24 mouse cellular contexts compared by ENCODE assay signal in the genomic region with DNA sequence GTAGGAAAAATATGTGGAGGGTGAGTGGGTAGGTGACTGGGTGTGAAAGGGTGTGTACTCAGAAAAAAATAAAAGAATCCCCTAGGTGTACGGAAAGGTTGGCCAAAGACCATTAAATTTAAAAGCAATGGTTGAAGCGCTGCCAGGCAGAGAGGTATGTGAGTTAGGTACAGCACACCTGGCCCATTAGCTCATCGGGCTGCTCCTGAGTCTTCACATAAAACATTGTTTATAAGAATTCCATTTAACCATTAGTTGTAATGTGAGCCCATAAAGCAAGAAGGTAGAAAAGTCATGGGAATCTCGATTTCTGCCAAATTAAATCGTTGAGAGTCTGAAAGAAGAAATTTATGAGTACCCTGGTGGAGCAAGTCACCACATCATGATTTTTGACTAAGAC. TPM values are rescaled to one million over a fixed set of nuclear protein-coding genes. Genes with fewer than 3 reads are reported as not detected.
DNase-seq lines count a peak whose midpoint lies in the region; ATAC-seq and TF ChIP-seq lines count a peak whose summit lies in the region.
"Had no signal": no experiment of that assay in that cellular context is flagged by ENCODE, and none has a peak within 500 bp of the region (broad histone marks: within the 10 kb centered on the region; RNA-seq: fewer than 3 reads in every experiment).

No protein-coding gene starts in this region.

- no peaks in the 10 kb centered on the region for H3K4me1 ChIP-seq in embryonic facial prominence, embryonic 14.5 days (ENCODE audit: control insufficient read depth, insufficient read depth, low read length)
- H3K4me1 ChIP-seq in embryonic facial prominence, embryonic 10.5 days, result no peaks in the 10 kb centered on the region
- H3K4me1 ChIP-seq in limb, embryonic 13.5 days, result peaks cover 13% of the 10 kb centered on the region
- H3K4me1 ChIP-seq in limb, embryonic 10.5 days, result no peaks in the 10 kb centered on the region
- H3K4me1 ChIP-seq in limb, embryonic 14.5 days (ENCODE audit: control insufficient read depth, insufficient read depth, low read length), result 0 out of 2 replicates have a peak, but pooled peaks cover 2% of the 10 kb centered on the region
- H3K4me1 ChIP-seq: embryonic facial prominence, embryonic 13.5 days; forebrain, embryonic 13.5 days; forebrain, embryonic 15.5 days had no signal

- no peak for TF ChIP-seq POLR2A in limb, embryonic 14.5 days (IDR thresholded peaks at IDR 0.05; ENCODE audit: borderline replicate concordance, extremely low read depth, insufficient read depth, insufficient read length)

- H3K36me3 ChIP-seq in embryonic facial prominence, embryonic 14.5 days (ENCODE audit: control insufficient read depth, insufficient read depth, low read length), result no peaks in the 10 kb centered on the region
- H3K36me3 ChIP-seq in embryonic facial prominence, embryonic 10.5 days (replicated peaks), result no peaks in the 10 kb centered on the region
- no peaks in the 10 kb centered on the region for H3K36me3 ChIP-seq in limb, embryonic 13.5 days
- H3K36me3 ChIP-seq in limb, embryonic 10.5 days, result no peaks in the 10 kb centered on the region
- no peaks in the 10 kb centered on the region for H3K36me3 ChIP-seq in limb, embryonic 14.5 days (ENCODE audit: control insufficient read depth, insufficient read depth, low read length)
- H3K36me3 ChIP-seq: embryonic facial prominence, embryonic 13.5 days; forebrain, embryonic 15.5 days; G1E had no signal

- no peak overlapping the region for H3K9ac ChIP-seq in embryonic facial prominence, embryonic 14.5 days (ENCODE audit: low read depth, low read length)
- H3K9ac ChIP-seq in limb, embryonic 13.5 days, result no peak overlapping the region
- H3K9ac ChIP-seq in limb, embryonic 14.5 days (ENCODE audit: low read depth, low read length, severe bottlenecking), result no peak overlapping the region
- H3K9ac ChIP-seq: embryonic facial prominence, embryonic 13.5 days; forebrain, embryonic 13.5 days; forebrain, embryonic 15.5 days; forebrain, postnatal 0 days had no signal

- H3K4me2 ChIP-seq in embryonic facial prominence, embryonic 14.5 days (ENCODE audit: low read depth, low read length), result no peak overlapping the region
- H3K4me2 ChIP-seq in limb, embryonic 13.5 days (replicated peaks), result no peak overlapping the region
- no peak overlapping the region for H3K4me2 ChIP-seq in limb, embryonic 14.5 days (replicated peaks; ENCODE audit: low read depth, low read length, severe bottlenecking)
- H3K4me2 ChIP-seq: embryonic facial prominence, embryonic 13.5 days; forebrain, embryonic 13.5 days; forebrain, embryonic 15.5 days had no signal

- intact Hi-C loops in left cerebral cortex, postnatal 36 days (cut with DNase I), result no loop called here

- no peak overlapping the region for H3K27ac ChIP-seq in embryonic facial prominence, embryonic 14.5 days (replicated peaks; ENCODE audit: low read depth, low read length)
- H3K27ac ChIP-seq in embryonic facial prominence, embryonic 10.5 days (replicated peaks), result no peak overlapping the region
- no peak overlapping the region for H3K27ac ChIP-seq in limb, embryonic 13.5 days
- no peak overlapping the region for H3K27ac ChIP-seq in limb, embryonic 10.5 days
- no peak overlapping the region for H3K27ac ChIP-seq in limb, embryonic 14.5 days (replicated peaks; ENCODE audit: low read depth, low read length)
- H3K27ac ChIP-seq: embryonic facial prominence, embryonic 13.5 days; forebrain, embryonic 13.5 days; forebrain, embryonic 15.5 days had no signal

- WGBS in embryonic facial prominence, embryonic 14.5 days, result 74% methylated on average over 5 of the region's 5 CpGs
- 91% methylated on average over 5 of the region's 5 CpGs for WGBS in embryonic facial prominence, embryonic 10.5 days
- WGBS in limb, embryonic 13.5 days, result 28% methylated on average over 5 of the region's 5 CpGs
- WGBS in limb, embryonic 10.5 days, result 90% methylated on average over 5 of the region's 5 CpGs
- WGBS in limb, embryonic 14.5 days, result 22% methylated on average over 5 of the region's 5 CpGs

- no peak overlapping the region for H3K4me3 ChIP-seq in embryonic facial prominence, embryonic 14.5 days (ENCODE audit: low read depth, low read length)
- no peak overlapping the region for H3K4me3 ChIP-seq in embryonic facial prominence, embryonic 10.5 days
- no peak overlapping the region for H3K4me3 ChIP-seq in limb, embryonic 13.5 days
- no peak overlapping the region for H3K4me3 ChIP-seq in limb, embryonic 10.5 days
- no peak overlapping the region for H3K4me3 ChIP-seq in limb, embryonic 14.5 days (replicated peaks; ENCODE audit: low read length)
- H3K4me3 ChIP-seq: embryonic facial prominence, embryonic 13.5 days; forebrain, embryonic 13.5 days; forebrain, embryonic 15.5 days had no signal

- DNase-seq in embryonic facial prominence, embryonic 14.5 days (ENCODE audit: low spot score), result peak; percentile 40
- DNase-seq in embryonic facial prominence, embryonic 10.5 days (ENCODE audit: low spot score), result no peak
- no peak for DNase-seq in limb, embryonic 10.5 days (ENCODE audit: low spot score)
- DNase-seq in limb, embryonic 14.5 days (ENCODE audit: low spot score), result peak; percentile 57
- no peak for DNase-seq in left cerebral cortex, postnatal 36 days (ENCODE audit: low spot score in 2 of 2)
- DNase-seq: adrenal gland, adult 8-10 months; adrenal gland, postnatal 14 days; adrenal gland, postnatal 36 days; B cell, adult 2 months; cerebellum, adult 11-12 months; cerebellum, adult 2 months; cerebellum, adult 9-10 months; cerebellum, postnatal 10 days; cerebellum, postnatal 25 days; forebrain, postnatal 0 days had no signal

- no peaks in the 10 kb centered on the region for H3K27me3 ChIP-seq in embryonic facial prominence, embryonic 14.5 days (replicated peaks; ENCODE audit: control insufficient read depth, insufficient read depth, low read length)
- no peaks in the 10 kb centered on the region for H3K27me3 ChIP-seq in embryonic facial prominence, embryonic 10.5 days (replicated peaks; ENCODE audit: low read depth, poor library complexity, severe bottlenecking)
- no peaks in the 10 kb centered on the region for H3K27me3 ChIP-seq in limb, embryonic 13.5 days
- no peaks in the 10 kb centered on the region for H3K27me3 ChIP-seq in limb, embryonic 10.5 days (ENCODE audit: low read depth, poor library complexity, severe bottlenecking)
- no peaks in the 10 kb centered on the region for H3K27me3 ChIP-seq in limb, embryonic 14.5 days (ENCODE audit: control insufficient read depth, insufficient read depth, low read length)
- H3K27me3 ChIP-seq: CH12.LX; embryonic facial prominence, embryonic 13.5 days; forebrain, embryonic 13.5 days; forebrain, embryonic 15.5 days; Patski had no signal

- peak; percentile 41; the same call in 1 of the 2 replicates for ATAC-seq in embryonic facial prominence, embryonic 14.5 days (ENCODE audit: low read depth)
- ATAC-seq in limb, embryonic 13.5 days (ENCODE audit: low FRiP score, low read depth), result peak; percentile 76
- peak; percentile 78 for ATAC-seq in limb, embryonic 14.5 days (ENCODE audit: low FRiP score, low read depth)
- ATAC-seq: activated CD4-positive, CD25-positive, alpha-beta regulatory T cell, adult 4 months; CD4-positive, CD25-positive, alpha-beta regulatory T cell, adult 4 months; forebrain, embryonic 13.5 days; forebrain, embryonic 15.5 days; forebrain, postnatal 0 days; Patski had no signal

- H3K9me3 ChIP-seq in embryonic facial prominence, embryonic 14.5 days (ENCODE audit: control insufficient read depth, low read length), result no peaks in the 10 kb centered on the region
- no peaks in the 10 kb centered on the region for H3K9me3 ChIP-seq in embryonic facial prominence, embryonic 10.5 days
- no peaks in the 10 kb centered on the region for H3K9me3 ChIP-seq in limb, embryonic 13.5 days
- H3K9me3 ChIP-seq in limb, embryonic 10.5 days (replicated peaks), result no peaks in the 10 kb centered on the region
- no peaks in the 10 kb centered on the region for H3K9me3 ChIP-seq in limb, embryonic 14.5 days (ENCODE audit: control insufficient read depth, low read length)
- H3K9me3 ChIP-seq: embryonic facial prominence, embryonic 13.5 days; forebrain, embryonic 13.5 days; forebrain, embryonic 15.5 days had no signal

RNA-seq across cellular contexts. Expression of a gene that starts 42.1 kb away (rescaled TPM):
- polyA plus RNA-seq in embryonic facial prominence, embryonic 14.5 days (2014; fragmentation: Nextera tagmentation; extraction: Ambion mirVana), result 65.9 and 75.8 TPM in 2 replicates
- polyA plus RNA-seq in embryonic facial prominence, embryonic 10.5 days (2016; fragmentation: Nextera tagmentation; extraction: Ambion mirVana), result 129 and 137 TPM in 2 replicates
- polyA plus RNA-seq in limb, embryonic 13.5 days (2015; fragmentation: Nextera tagmentation; extraction: Ambion mirVana), result 89.6 and 91.5 TPM in 2 replicates
- 117 and 141 TPM in 2 replicates for polyA plus RNA-seq in limb, embryonic 10.5 days (2016; fragmentation: Nextera tagmentation; extraction: Ambion mirVana)
- 33.5 and 36.4 TPM in 2 replicates for polyA plus RNA-seq in limb, embryonic 14.5 days (2012; rRNA removed)
- polyA plus RNA-seq in limb, embryonic 14.5 days (2014; fragmentation: Nextera tagmentation; extraction: Ambion mirVana), result 74.1 and 79.1 TPM in 2 replicates
- total RNA-seq in left cerebral cortex, postnatal 36 days (2021), result 1 to 10 TPM; 8.8 to 9.4 TPM
- total RNA-seq: CH12.LX had no signal
- polyA plus RNA-seq: G1E had no signal

Comparison
In these comparisons a context has a peak if more than half of its experiments do, and no peak if none do; other contexts are left out.
1. DNase-seq: peak in embryonic facial prominence, embryonic 14.5 days (single experiment) and limb, embryonic 14.5 days (single experiment); none in embryonic facial prominence, embryonic 10.5 days (single experiment), limb, embryonic 10.5 days (single experiment) and left cerebral cortex, postnatal 36 days (0 of 2).
2. Peak in every context shown above with its lines, with median percentiles within 50 percentile points of each other: ATAC-seq.